Mouse (Mus musculus): Measurements from ENCODE around the gene Tppp3. TPM values are rescaled to one million over a fixed set of nuclear protein-coding genes. Genes with fewer than 3 reads are reported as not detected.

The Tppp3 gene
- polyA plus RNA-seq, 1 experiment from 2014 or later, result 3.2 TPM

DNA sequence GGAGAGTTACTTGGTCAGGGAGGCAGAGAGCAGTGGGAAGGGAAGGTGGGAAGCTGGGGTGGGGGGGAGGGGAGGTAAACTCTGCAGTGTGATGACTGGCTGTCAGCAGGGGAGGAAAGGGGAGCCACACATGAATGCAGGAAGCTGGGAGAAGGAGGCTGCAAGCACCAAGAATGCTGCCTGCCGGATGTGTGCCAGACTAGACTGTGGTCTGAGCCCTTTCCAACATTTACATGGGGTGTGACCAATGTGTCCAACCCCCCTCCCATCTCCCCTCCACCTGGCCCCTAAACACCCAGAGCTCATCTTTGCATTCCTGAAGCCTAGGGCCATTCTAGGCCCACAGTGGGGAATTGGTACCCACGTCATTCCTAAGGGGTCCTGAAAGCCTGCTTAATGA is 9.7 kb upstream of the Tppp3 start:
- no peak overlapping the region for H3K4me3 ChIP-seq (ENCODE audit: low read depth, low read length)
- no peaks in the 10 kb centered on the region for H3K36me3 ChIP-seq (ENCODE audit: control insufficient read depth, insufficient read depth, low read length)
- no peak for ATAC-seq (replicated peaks; ENCODE audit: low FRiP score)
- no peak overlapping the region for H3K27ac ChIP-seq (ENCODE audit: low read depth, low read length)
- no peaks in the 10 kb centered on the region for H3K9me3 ChIP-seq (ENCODE audit: control insufficient read depth, low read length)
- H3K27me3 ChIP-seq (replicated peaks; ENCODE audit: control insufficient read depth, insufficient read depth, low read length), result no peaks in the 10 kb centered on the region
- no peaks in the 10 kb centered on the region; the same call in 1 of the 2 replicates for H3K4me1 ChIP-seq (replicated peaks; ENCODE audit: control insufficient read depth, insufficient read depth, low read length)
- H3K9ac ChIP-seq (ENCODE audit: low read depth, low read length), result no peak overlapping the region
- WGBS, result 32% methylated on average over 2 of the region's 2 CpGs
- no peak for DNase-seq (ENCODE audit: low spot score)
- no peak overlapping the region for H3K4me2 ChIP-seq

GRCm38 (mm10) chr8:105477792-105478191 is 6.5 kb upstream of the Tppp3 start:
- peaks cover 24% of the 10 kb centered on the region for H3K27me3 ChIP-seq (replicated peaks; ENCODE audit: control insufficient read depth, insufficient read depth, low read length)

GRCm38 (mm10) chr8:105476628-105477413 is 5.5 kb upstream of the Tppp3 start:
- DNase-seq (ENCODE audit: low spot score) (peak; percentile 53), ATAC-seq (replicated peaks; ENCODE audit: low FRiP score) (peak; percentile 33)
- Histone ChIP-seq H3K9ac (ENCODE audit: low read depth, low read length) (no peak overlapping the region), H3K4me1 (replicated peaks; ENCODE audit: control insufficient read depth, insufficient read depth, low read length) (peaks cover 15% of the 10 kb centered on the region), H3K36me3 (ENCODE audit: control insufficient read depth, insufficient read depth, low read length) (no peaks in the 10 kb centered on the region), H3K27ac (ENCODE audit: low read depth, low read length) (no peak overlapping the region), H3K4me2 (no peak overlapping the region), H3K9me3 (ENCODE audit: control insufficient read depth, low read length) (no peaks in the 10 kb centered on the region), H3K27me3 (replicated peaks; ENCODE audit: control insufficient read depth, insufficient read depth, low read length) (peaks cover 34% of the 10 kb centered on the region), H3K4me3 (ENCODE audit: low read depth, low read length) (no peak overlapping the region)
- 42% methylated on average over 25 of the region's 25 CpGs for WGBS

More at GRCm38 (mm10) chr8:105477792-105478191, 6.5 kb upstream of the Tppp3 start:
- Histone ChIP-seq H3K9ac (ENCODE audit: low read depth, low read length) (no peak overlapping the region), H3K4me3 (ENCODE audit: low read depth, low read length) (no peak overlapping the region), H3K4me2 (no peak overlapping the region), H3K36me3 (ENCODE audit: control insufficient read depth, insufficient read depth, low read length) (no peaks in the 10 kb centered on the region), H3K27ac (ENCODE audit: low read depth, low read length) (no peak overlapping the region), H3K9me3 (ENCODE audit: control insufficient read depth, low read length) (no peaks in the 10 kb centered on the region), H3K4me1 (replicated peaks; ENCODE audit: control insufficient read depth, insufficient read depth, low read length) (peaks cover 11% of the 10 kb centered on the region)
- DNase-seq (ENCODE audit: low spot score), result no peak
- ATAC-seq (replicated peaks; ENCODE audit: low FRiP score), result no peak
- WGBS, result 78% methylated on average over 3 of the region's 3 CpGs

- Histone ChIP-seq H3K4me1 (replicated peaks; ENCODE audit: control insufficient read depth, insufficient read depth, low read length) (peaks cover 19% of the 10 kb centered on the region), H3K36me3 (ENCODE audit: control insufficient read depth, insufficient read depth, low read length) (no peaks in the 10 kb centered on the region), H3K4me2 (no peak overlapping the region), H3K9ac (ENCODE audit: low read depth, low read length) (no peak overlapping the region), H3K27ac (ENCODE audit: low read depth, low read length) (no peak overlapping the region), H3K27me3 (replicated peaks; ENCODE audit: control insufficient read depth, insufficient read depth, low read length) (peaks cover 40% of the 10 kb centered on the region), H3K4me3 (ENCODE audit: low read depth, low read length) (no peak overlapping the region), H3K9me3 (ENCODE audit: control insufficient read depth, low read length) (no peaks in the 10 kb centered on the region)
- no peak for DNase-seq (ENCODE audit: low spot score)
- ATAC-seq (replicated peaks; ENCODE audit: low FRiP score), result no peak
- WGBS, result 81% methylated on average over 7 of the region's 7 CpGs
These were observed 4.8 kb upstream of the Tppp3 start for GRCm38 (mm10) chr8:105476161-105476560.

GRCm38 (mm10) chr8:105475742-105476141 is 4.4 kb upstream of the Tppp3 start:
- Histone ChIP-seq H3K4me2 (no peak overlapping the region), H3K4me3 (ENCODE audit: low read depth, low read length) (no peak overlapping the region), H3K36me3 (ENCODE audit: control insufficient read depth, insufficient read depth, low read length) (no peaks in the 10 kb centered on the region), H3K27ac (ENCODE audit: low read depth, low read length) (no peak overlapping the region), H3K4me1 (replicated peaks; ENCODE audit: control insufficient read depth, insufficient read depth, low read length) (peaks cover 23% of the 10 kb centered on the region), H3K27me3 (replicated peaks; ENCODE audit: control insufficient read depth, insufficient read depth, low read length) (peaks cover 44% of the 10 kb centered on the region), H3K9me3 (ENCODE audit: control insufficient read depth, low read length) (no peaks in the 10 kb centered on the region), H3K9ac (ENCODE audit: low read depth, low read length) (no peak overlapping the region)
- 86% methylated on average over 8 of the region's 8 CpGs for WGBS
- no peak for DNase-seq (ENCODE audit: low spot score)
- no peak for ATAC-seq (replicated peaks; ENCODE audit: low FRiP score)

GRCm38 (mm10) chr8:105475254-105475653 is 3.9 kb upstream of the Tppp3 start:
- Histone ChIP-seq H3K9me3 (ENCODE audit: control insufficient read depth, low read length) (no peaks in the 10 kb centered on the region), H3K36me3 (ENCODE audit: control insufficient read depth, insufficient read depth, low read length) (no peaks in the 10 kb centered on the region), H3K4me1 (replicated peaks; ENCODE audit: control insufficient read depth, insufficient read depth, low read length) (peaks cover 28% of the 10 kb centered on the region), H3K27ac (ENCODE audit: low read depth, low read length) (no peak overlapping the region), H3K4me3 (ENCODE audit: low read depth, low read length) (no peak overlapping the region), H3K4me2 (no peak overlapping the region), H3K27me3 (replicated peaks; ENCODE audit: control insufficient read depth, insufficient read depth, low read length) (peaks cover 49% of the 10 kb centered on the region), H3K9ac (ENCODE audit: low read depth, low read length) (no peak overlapping the region)
- DNase-seq (ENCODE audit: low spot score) (no peak), ATAC-seq (replicated peaks; ENCODE audit: low FRiP score) (no peak)
- 69% methylated on average over 4 of the region's 4 CpGs for WGBS

- ATAC-seq (replicated peaks; ENCODE audit: low FRiP score) (no peak), DNase-seq (ENCODE audit: low spot score) (no peak)
- Histone ChIP-seq H3K9me3 (ENCODE audit: control insufficient read depth, low read length) (no peaks in the 10 kb centered on the region), H3K27me3 (replicated peaks; ENCODE audit: control insufficient read depth, insufficient read depth, low read length) (peaks cover 55% of the 10 kb centered on the region), H3K27ac (ENCODE audit: low read depth, low read length) (no peak overlapping the region), H3K9ac (ENCODE audit: low read depth, low read length) (no peak overlapping the region), H3K36me3 (ENCODE audit: control insufficient read depth, insufficient read depth, low read length) (no peaks in the 10 kb centered on the region), H3K4me1 (replicated peaks; ENCODE audit: control insufficient read depth, insufficient read depth, low read length) (peaks cover 33% of the 10 kb centered on the region), H3K4me3 (ENCODE audit: low read depth, low read length) (no peak overlapping the region), H3K4me2 (no peak overlapping the region)
- WGBS, result 42% methylated on average over 5 of the region's 5 CpGs
These were observed 3.4 kb upstream of the Tppp3 start for GRCm38 (mm10) chr8:105474680-105475079.

DNA sequence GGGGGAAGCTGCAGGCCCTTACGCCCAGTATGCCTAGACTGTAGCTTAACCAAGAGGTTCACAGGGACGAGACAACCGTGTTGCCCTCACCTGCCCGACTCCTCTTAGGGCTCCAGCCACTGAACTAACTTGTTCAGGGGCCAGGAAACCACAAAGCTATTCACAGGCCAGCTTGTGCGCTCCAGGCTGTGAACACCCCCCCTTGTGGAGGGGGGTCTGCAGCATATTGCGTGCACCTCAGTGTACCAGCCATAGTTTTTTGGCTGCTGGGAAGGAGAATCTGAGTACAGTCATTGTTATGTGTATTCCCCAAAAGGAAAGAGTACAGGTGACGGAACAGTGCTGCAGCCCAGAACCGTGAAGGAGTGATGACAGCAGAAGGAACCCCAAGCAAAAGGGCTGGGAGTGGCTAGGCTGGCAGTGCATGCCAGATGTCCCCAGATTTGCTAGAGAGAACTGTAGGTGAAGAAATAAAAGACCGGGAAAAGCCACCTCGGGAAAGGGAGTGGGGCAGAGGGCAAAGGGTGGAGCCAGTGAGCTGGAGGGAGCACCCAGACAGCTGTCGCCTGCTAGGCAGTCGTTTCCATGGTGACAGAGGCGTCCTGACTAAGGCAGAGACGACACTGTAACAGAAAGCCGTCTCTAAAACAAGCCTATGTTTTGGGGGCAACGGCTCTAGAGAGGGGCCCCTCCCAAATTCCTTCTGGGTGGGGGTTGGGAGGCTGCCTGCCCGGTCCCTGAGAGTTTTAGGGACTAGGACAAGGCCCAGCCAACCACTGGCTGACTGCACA is 2.7 kb upstream of the Tppp3 start:
- H3K4me3 ChIP-seq (ENCODE audit: low read depth, low read length), result no peak overlapping the region
- peaks cover 56% of the 10 kb centered on the region for H3K27me3 ChIP-seq (replicated peaks; ENCODE audit: control insufficient read depth, insufficient read depth, low read length)
- no peak for DNase-seq (ENCODE audit: low spot score)
- H3K4me2 ChIP-seq, result peak overlapping the region; percentile 18; the same call in 1 of the 2 replicates
- no peak overlapping the region for H3K9ac ChIP-seq (ENCODE audit: low read depth, low read length)
- H3K9me3 ChIP-seq (ENCODE audit: control insufficient read depth, low read length), result no peaks in the 10 kb centered on the region
- H3K27ac ChIP-seq (ENCODE audit: low read depth, low read length), result no peak overlapping the region
- ATAC-seq (replicated peaks; ENCODE audit: low FRiP score), result no peak
- 28% methylated on average over 17 of the region's 17 CpGs for WGBS
- H3K36me3 ChIP-seq (ENCODE audit: control insufficient read depth, insufficient read depth, low read length), result no peaks in the 10 kb centered on the region
- H3K4me1 ChIP-seq (replicated peaks; ENCODE audit: control insufficient read depth, insufficient read depth, low read length), result peaks cover 40% of the 10 kb centered on the region

Data from liver, embryonic 11.5 days (tissue).